Mouse (Mus musculus) MEL (cell line): ENCODE measurements around the gene Nptxr. TPM values are rescaled to one million over a fixed set of nuclear protein-coding genes. Genes with fewer than 3 reads are reported as not detected.

Experiments used
- DNase-seq: peaks from one replicate; pipeline ENCODE4 v3.0.0; 2011; ENCODE audit warnings: low read depth, low spot score
- H3K27ac ChIP-seq: 2 replicates; pipeline ENCODE4 v1.5.1; 2012; ENCODE audit warnings: low read depth, mild to moderate bottlenecking, control low read depth, low read length, moderate library complexity; ENCODE audit not compliant: control insufficient read depth
- H3K27me3 ChIP-seq, 2 experiments: fragments of 150-350 bp in 1 of 2; sonication (generic) in 1 of 2; 2 replicates each; pipeline ENCODE4 v1.6.1; 2012; ENCODE audit warnings: low read length in 2 of 2, mild to moderate bottlenecking in 2 of 2, improper control_type of control experiment in 1 of 2, moderate library complexity in 1 of 2; ENCODE audit not compliant: insufficient read depth in 2 of 2, control insufficient read depth in 1 of 2
- H3K36me3 ChIP-seq, 2 experiments: 2 replicates each; pipeline ENCODE4 v1.6.1; 2012 to 2014; ENCODE audit warnings: low read length in 2 of 2, improper control_type of control experiment in 1 of 2, inconsistent platforms in 1 of 2, mild to moderate bottlenecking in 1 of 2; ENCODE audit not compliant: insufficient read depth in 2 of 2, control insufficient read depth in 1 of 2
- H3K4me1 ChIP-seq, 2 experiments: fragments of 150-350 bp in 1 of 2; sonication (generic) in 1 of 2; 2 replicates each; pipeline ENCODE4 v1.6.1; 2012; ENCODE audit warnings: low read length in 2 of 2, improper control_type of control experiment in 1 of 2, mild to moderate bottlenecking in 1 of 2; ENCODE audit not compliant: insufficient read depth in 2 of 2, control insufficient read depth in 1 of 2
- H3K4me3 ChIP-seq, 2 experiments: fragments of 150-350 bp in 1 of 2; sonication (generic) in 1 of 2; 2 replicates each; pipeline ENCODE4 v1.5.1; 2012; ENCODE audit warnings: low read depth in 2 of 2, low read length in 2 of 2, mild to moderate bottlenecking in 2 of 2, moderate library complexity in 2 of 2, control low read depth in 1 of 2, improper control_type of control experiment in 1 of 2; ENCODE audit not compliant: control insufficient read depth in 1 of 2, insufficient read depth in 1 of 2
- H3K79me2 ChIP-seq: 2 replicates; pipeline ENCODE4 v1.6.1; 2012; ENCODE audit warnings: mild to moderate bottlenecking, low read length, moderate library complexity; ENCODE audit not compliant: control insufficient read depth, poor library complexity, insufficient read depth
- H3K9ac ChIP-seq: 2 replicates; pipeline ENCODE4 v1.6.1; 2012; ENCODE audit warnings: low read depth, mild to moderate bottlenecking, control low read depth, low read length, moderate library complexity; ENCODE audit not compliant: control insufficient read depth, poor library complexity, severe bottlenecking
- H3K9me3 ChIP-seq: fragments of 150-350 bp; sonication (generic); replicated peaks from 2 replicates; pipeline ENCODE4 v1.6.1; 2012; ENCODE audit warnings: mild to moderate bottlenecking, low read length, improper control_type of control experiment, moderate library complexity; ENCODE audit not compliant: insufficient read depth
- CHD1 ChIP-seq: IDR thresholded peaks from 2 replicates; pipeline ENCODE4 v1.6.1; 2012; ENCODE audit warnings: low read depth, mild to moderate bottlenecking, inconsistent platforms, low read length, improper control_type of control experiment
- CHD2 ChIP-seq: IDR thresholded peaks from 2 replicates; pipeline ENCODE4 v1.6.1; 2011; ENCODE audit warnings: low read length, improper control_type of control experiment
- E2F4 ChIP-seq: IDR thresholded peaks from 2 replicates; pipeline ENCODE4 v1.6.1; 2011; ENCODE audit warnings: low read depth, low read length, improper control_type of control experiment, borderline replicate concordance
- ELF1 ChIP-seq: IDR thresholded peaks from 2 replicates; pipeline ENCODE4 v1.6.1; 2014; ENCODE audit warnings: low read depth, mild to moderate bottlenecking, inconsistent platforms, low read length, improper control_type of control experiment, moderate library complexity
- EP300 ChIP-seq, 2 experiments: IDR thresholded peaks; 2 replicates each; pipeline ENCODE4 v1.6.1; 2011; ENCODE audit warnings: improper control_type of control experiment in 2 of 2, low read length in 2 of 2, low read depth in 1 of 2, mild to moderate bottlenecking in 1 of 2
- ETS1 ChIP-seq: IDR thresholded peaks from 2 replicates; pipeline ENCODE4 v1.6.1; 2012; ENCODE audit warnings: low read depth, mild to moderate bottlenecking, inconsistent platforms, low read length, improper control_type of control experiment, moderate library complexity
- GABPA ChIP-seq: IDR thresholded peaks from 2 replicates; pipeline ENCODE4 v1.6.1; 2012; ENCODE audit warnings: low read depth, mild to moderate bottlenecking, inconsistent platforms, low read length, improper control_type of control experiment, moderate library complexity
- GATA1 ChIP-seq: IDR thresholded peaks from 2 replicates; pipeline ENCODE4 v1.6.1; 2011; ENCODE audit warnings: low read depth, low read length, improper control_type of control experiment
- HCFC1 ChIP-seq: IDR thresholded peaks from 2 replicates; pipeline ENCODE4 v1.6.1; 2012; ENCODE audit warnings: low read depth, mild to moderate bottlenecking, inconsistent platforms, low read length, improper control_type of control experiment, moderate library complexity
- JUND ChIP-seq: IDR thresholded peaks from 2 replicates; pipeline ENCODE4 v1.6.1; 2011; ENCODE audit warnings: low read depth, mild to moderate bottlenecking, improper control_type of control experiment, low read length
- MAX ChIP-seq: IDR thresholded peaks from 2 replicates; pipeline ENCODE4 v1.6.1; 2011; ENCODE audit warnings: low read length, improper control_type of control experiment
- MAZ ChIP-seq: IDR thresholded peaks from 2 replicates; pipeline ENCODE4 v1.6.1; 2012; ENCODE audit warnings: low read depth, mild to moderate bottlenecking, inconsistent platforms, low read length, improper control_type of control experiment
- MEF2A ChIP-seq: IDR thresholded peaks from 2 replicates; pipeline ENCODE4 v1.6.1; 2014; ENCODE audit warnings: low read depth, mild to moderate bottlenecking, inconsistent platforms, low read length, improper control_type of control experiment; ENCODE audit not compliant: poor library complexity, insufficient replicate concordance, severe bottlenecking; ENCODE audit errors: extremely low read depth
- POLR2AphosphoS2 ChIP-seq: IDR thresholded peaks from 2 replicates; pipeline ENCODE4 v1.6.1; 2011; ENCODE audit warnings: low read length, improper control_type of control experiment
- POLR2AphosphoS5 ChIP-seq: IDR thresholded peaks from 2 replicates; pipeline ENCODE4 v1.6.1; 2012; ENCODE audit warnings: low read depth, borderline replicate concordance, mild to moderate bottlenecking, inconsistent platforms, low read length, moderate library complexity, mixed read lengths
- RAD21 ChIP-seq: IDR thresholded peaks from 2 replicates; pipeline ENCODE4 v1.6.1; 2011; ENCODE audit warnings: mild to moderate bottlenecking, low read depth, low read length, improper control_type of control experiment
- RCOR1 ChIP-seq: IDR thresholded peaks from 2 replicates; pipeline ENCODE4 v1.6.1; 2012; ENCODE audit warnings: low read depth, mild to moderate bottlenecking, inconsistent platforms, low read length, improper control_type of control experiment
- SMC3 ChIP-seq: IDR thresholded peaks from 2 replicates; pipeline ENCODE4 v1.6.1; 2011; ENCODE audit warnings: low read depth, low read length, improper control_type of control experiment
- TCF12 ChIP-seq: IDR thresholded peaks from 2 replicates; pipeline ENCODE4 v1.6.1; 2014; ENCODE audit warnings: low read depth, mild to moderate bottlenecking, inconsistent platforms, low read length, improper control_type of control experiment, moderate library complexity
- UBTF ChIP-seq: IDR thresholded peaks from 2 replicates; pipeline ENCODE4 v1.6.1; 2012; ENCODE audit warnings: low read depth, mild to moderate bottlenecking, inconsistent platforms, low read length, improper control_type of control experiment, moderate library complexity, borderline replicate concordance; ENCODE audit not compliant: insufficient read depth
- USF2 ChIP-seq, 2 experiments: IDR thresholded peaks; 2 replicates each; pipeline ENCODE4 v1.6.1; 2011 to 2012; ENCODE audit warnings: improper control_type of control experiment in 2 of 2, low read length in 2 of 2, borderline replicate concordance in 1 of 2, inconsistent platforms in 1 of 2, low read depth in 1 of 2, mild to moderate bottlenecking in 1 of 2; ENCODE audit not compliant: insufficient read depth in 1 of 2
- ZKSCAN1 ChIP-seq: IDR thresholded peaks from 2 replicates; pipeline ENCODE4 v1.6.1; 2012; ENCODE audit warnings: low read depth, mild to moderate bottlenecking, inconsistent platforms, low read length, improper control_type of control experiment, moderate library complexity
- ZMIZ1 ChIP-seq: IDR thresholded peaks from 2 replicates; pipeline ENCODE4 v1.6.1; 2012; ENCODE audit warnings: low read depth, mild to moderate bottlenecking, inconsistent platforms, low read length, improper control_type of control experiment, moderate library complexity
- polyA plus RNA-seq, 2 experiments: library from polyadenylated mRNA; stranded (reverse) in 1 of 2; unstranded in 1 of 2; fragments of >175 nt in 1 of 2; fragments of >200 nt in 1 of 2; gene quantifications; 2 replicates each; pipeline versions ENCODE4 v1.2.1 to v1.2.4; 2012; ENCODE audit warnings: low replicate concordance in 2 of 2, low read depth in 1 of 2; ENCODE audit not compliant: insufficient read length in 2 of 2, insufficient read depth in 1 of 2, missing spikeins in 1 of 2
- total RNA-seq: library from RNA; depleted of rRNA; stranded (reverse); fragments of 300-350 nt; gene quantifications from 2 replicates; pipeline ENCODE4 v1.2.3, GENCODE M21; 2012

Nptxr gene
- total and polyA plus RNA-seq, 3 experiments, result 0.04 to 0.33 TPM; not detected in 1

GRCm38 (mm10) chr15:79800701-79801100 lies 3.9 kb downstream of the Nptxr start:
- TF ChIP-seq RCOR1, result no peak
- no peak for TF ChIP-seq GABPA
- no peak for TF ChIP-seq GATA1
- Histone ChIP-seq H3K27me3 (0 out of 4 replicates have a peak, but pooled peaks cover 0 to 2% of the 10 kb centered on the region in 2 experiments), H3K36me3 (no peaks in the 10 kb centered on the region)

GRCm38 (mm10) chr15:79798591-79798990 lies 6.0 kb downstream of the Nptxr start:
- H3K27me3 ChIP-seq, result 0 out of 4 replicates have a peak, but pooled peaks cover 0 to 2% of the 10 kb centered on the region in 2 experiments
- H3K9ac ChIP-seq, result no peak overlapping the region
- no peak overlapping the region for H3K4me3 ChIP-seq
- H3K9me3 ChIP-seq, result no peaks in the 10 kb centered on the region
- H3K36me3 ChIP-seq, result no peaks in the 10 kb centered on the region
- H3K79me2 ChIP-seq, result no peaks in the 10 kb centered on the region
- H3K4me1 ChIP-seq, result no peaks in the 10 kb centered on the region
- H3K27ac ChIP-seq, result no peak overlapping the region
- DNase-seq, result no peak
- TF ChIP-seq GATA1 (no peak), ZMIZ1 (no peak), USF2 (IDR thresholded peaks at IDR 0.05; ENCODE audit: borderline replicate concordance in 1 of 2, insufficient read depth in 1 of 2, low read depth in 1 of 2, low read length in 2 of 2) (no peak), ETS1 (no peak), ELF1 (no peak), POLR2AphosphoS5 (no peak), TCF12 (no peak)

More at GRCm38 (mm10) chr15:79800701-79801100, 3.9 kb downstream of the Nptxr start:
- Histone ChIP-seq H3K79me2 (no peaks in the 10 kb centered on the region), H3K27ac (no peak overlapping the region), H3K4me1 (no peaks in the 10 kb centered on the region), H3K4me3 (no peak overlapping the region), H3K9me3 (no peaks in the 10 kb centered on the region), H3K9ac (no peak overlapping the region)
- DNase-seq, result no peak

GRCm38 (mm10) chr15:79797680-79798079 lies 6.9 kb downstream of the Nptxr start:
- no peaks in the 10 kb centered on the region for H3K79me2 ChIP-seq
- no peak overlapping the region for H3K9ac ChIP-seq
- no peak for TF ChIP-seq SMC3
- TF ChIP-seq UBTF, result no peak
- TF ChIP-seq MAZ, result no peak
- no peak for TF ChIP-seq CHD1
- TF ChIP-seq GABPA, result no peak
- TF ChIP-seq JUND, result no peak
- no peak for TF ChIP-seq HCFC1
- TF ChIP-seq RAD21, result no peak
- no peak for TF ChIP-seq POLR2AphosphoS2
- no peak for TF ChIP-seq POLR2AphosphoS5
- TF ChIP-seq CHD2, result no peak
- TF ChIP-seq E2F4, result no peak
- no peak for TF ChIP-seq MAX
- no peak for TF ChIP-seq USF2 (IDR thresholded peaks at IDR 0.05; ENCODE audit: borderline replicate concordance in 1 of 2, insufficient read depth in 1 of 2, low read depth in 1 of 2, low read length in 2 of 2)
- TF ChIP-seq GATA1, result no peak
- no peak for TF ChIP-seq ELF1
- no peak for TF ChIP-seq ZKSCAN1
- TF ChIP-seq ETS1, result no peak
- no peak for TF ChIP-seq MEF2A
- no peak for TF ChIP-seq EP300 (IDR thresholded peaks at IDR 0.05; ENCODE audit: low read depth in 1 of 2, low read length in 2 of 2)
- no peaks in the 10 kb centered on the region for H3K4me1 ChIP-seq
- no peak for DNase-seq
- H3K4me3 ChIP-seq, result no peak overlapping the region
- H3K36me3 ChIP-seq, result no peaks in the 10 kb centered on the region
- H3K27ac ChIP-seq, result no peak overlapping the region
- no peaks in the 10 kb centered on the region for H3K9me3 ChIP-seq
- 0 out of 4 replicates have a peak, but pooled peaks cover 0 to 2% of the 10 kb centered on the region in 2 experiments for H3K27me3 ChIP-seq
